Mouse (Mus musculus) limb, embryonic 11.5 days (tissue): Measurements from ENCODE around the gene Zfp619. TPM values are rescaled to one million over a fixed set of nuclear protein-coding genes. Genes with fewer than 3 reads are reported as not detected.
A peak's percentile ranks its signal among the peaks of the same experiment; 100 is the strongest.

Experiments
- ATAC-seq: fragments of 200-750 bp; cut with Nextera tagmentation; 2 replicates; pipeline ENCODE4 v1.8.0; 2017; ENCODE audit warnings: low read depth; ENCODE audit not compliant: insufficient number of reproducible peaks, low FRiP score, low TSS enrichment
- DNase-seq: peaks from one replicate; pipeline ENCODE4 v3.0.0-alpha.2; 2015; ENCODE audit warnings: low spot score
- H3K27ac ChIP-seq: fragments of 300-500 bp; sonication (generic); replicated peaks from 2 replicates; pipeline ENCODE4 v1.5.1; 2014; ENCODE audit warnings: low read depth, mild to moderate bottlenecking, low read length
- H3K27me3 ChIP-seq: fragments of 300-500 bp; sonication (generic); 2 replicates; pipeline ENCODE4 v1.6.1; 2014; ENCODE audit warnings: mild to moderate bottlenecking, low read length, mixed read lengths; ENCODE audit not compliant: control insufficient read depth, insufficient read depth
- H3K36me3 ChIP-seq: fragments of 300-500 bp; sonication (generic); 2 replicates; pipeline ENCODE4 v1.6.1; 2014; ENCODE audit warnings: mild to moderate bottlenecking, low read length, moderate library complexity, mixed read lengths; ENCODE audit not compliant: control insufficient read depth, insufficient read depth
- H3K4me1 ChIP-seq: fragments of 300-500 bp; sonication (generic); 2 replicates; pipeline ENCODE4 v1.6.1; 2014; ENCODE audit warnings: low read length, mixed read lengths; ENCODE audit not compliant: control insufficient read depth, insufficient read depth
- H3K4me2 ChIP-seq: fragments of 300-500 bp; sonication (generic); 2 replicates; pipeline ENCODE4 v1.6.1; 2014; ENCODE audit warnings: low read depth, mild to moderate bottlenecking, moderate library complexity; ENCODE audit not compliant: severe bottlenecking
- H3K4me3 ChIP-seq: fragments of 300-500 bp; sonication (generic); 2 replicates; pipeline ENCODE4 v1.5.1; 2014; ENCODE audit warnings: low read depth, low read length
- H3K9ac ChIP-seq: fragments of 300-500 bp; sonication (generic); 2 replicates; pipeline ENCODE4 v1.6.1; 2014; ENCODE audit warnings: mild to moderate bottlenecking, low read length
- H3K9me3 ChIP-seq: fragments of 300-500 bp; sonication (generic); 2 replicates; pipeline ENCODE4 v1.6.1; 2016; ENCODE audit warnings: low read length; ENCODE audit not compliant: control insufficient read depth
- WGBS: fragments of 180-500 bp; shearing (Covaris S2); extraction: QIAGEN DNeasy Blood & Tissue Kit; methylation state at CpG from one replicate; pipeline ENCODE4 v1.1.7; 2014; 5-methylcytosine and 5-hydroxymethylcytosine counted together
- polyA plus RNA-seq: library from polyadenylated mRNA; unstranded; fragments of >200 nt; fragmentation: Nextera tagmentation; extraction: Ambion mirVana; gene quantifications from 2 replicates; pipeline ENCODE4 v1.2.1, GENCODE M21; 2014

Zfp619 gene
- polyA plus RNA-seq, 1 experiment from 2014 or later: 2.9 TPM

GRCm38 (mm10) chr7:39523703-39524424, 6.3 kb downstream of the Zfp619 start:
- no peaks in the 10 kb centered on the region for H3K36me3 ChIP-seq
- ATAC-seq: no peak
- H3K4me2 ChIP-seq: no peak overlapping the region
- 87% methylated on average over 1 of the region's 1 CpGs for WGBS
- DNase-seq: no peak
- no peak overlapping the region for H3K4me3 ChIP-seq
- H3K9ac ChIP-seq: no peak overlapping the region
- H3K27me3 ChIP-seq: no peaks in the 10 kb centered on the region
- no peaks in the 10 kb centered on the region for H3K4me1 ChIP-seq
- H3K9me3 ChIP-seq: no peaks in the 10 kb centered on the region
- no peak overlapping the region for H3K27ac ChIP-seq

- Histone ChIP-seq H3K9me3 (no peaks in the 10 kb centered on the region), H3K9ac (no peak overlapping the region), H3K27me3 (no peaks in the 10 kb centered on the region), H3K27ac (no peak overlapping the region), H3K36me3 (no peaks in the 10 kb centered on the region), H3K4me1 (no peaks in the 10 kb centered on the region), H3K4me2 (no peak overlapping the region), H3K4me3 (no peak overlapping the region)
- 88% methylated on average over 1 of the region's 1 CpGs for WGBS
- ATAC-seq (no peak), DNase-seq (no peak)
These were observed 25.6 kb downstream of the Zfp619 start for GRCm38 (mm10) chr7:39543151-39543550.

GRCm38 (mm10) chr7:39544242-39545111, 26.9 kb downstream of the Zfp619 start:
- Histone ChIP-seq H3K4me1 (no peaks in the 10 kb centered on the region), H3K4me2 (peak overlapping the region; percentile 71), H3K9me3 (no peaks in the 10 kb centered on the region), H3K9ac (peak overlapping the region; percentile 83), H3K27ac (peak overlapping the region; percentile 83), H3K36me3 (no peaks in the 10 kb centered on the region), H3K27me3 (no peaks in the 10 kb centered on the region), H3K4me3 (peak overlapping the region; percentile 59)
- ATAC-seq: peak; percentile 92
- 2% methylated on average over 43 of the region's 43 CpGs for WGBS
- DNase-seq: peak; percentile 87

- no peaks in the 10 kb centered on the region for H3K36me3 ChIP-seq
- H3K4me2 ChIP-seq: peak overlapping the region; percentile 71
- H3K4me3 ChIP-seq: peak overlapping the region; percentile 59
- ATAC-seq (peak; percentile 2; the same call in 1 of the 2 replicates), DNase-seq (no peak)
- no peaks in the 10 kb centered on the region for H3K4me1 ChIP-seq
- H3K27ac ChIP-seq: no peak overlapping the region
- no peaks in the 10 kb centered on the region for H3K9me3 ChIP-seq
- no peaks in the 10 kb centered on the region for H3K27me3 ChIP-seq
- 58% methylated on average over 10 of the region's 10 CpGs for WGBS
- peak overlapping the region; percentile 83 for H3K9ac ChIP-seq
These were observed 27.6 kb downstream of the Zfp619 start for GRCm38 (mm10) chr7:39545134-39545533.

- H3K4me3 ChIP-seq: no peak overlapping the region
- H3K9me3 ChIP-seq: no peaks in the 10 kb centered on the region
- no peak overlapping the region for H3K27ac ChIP-seq
- H3K4me1 ChIP-seq: no peaks in the 10 kb centered on the region
- no peak overlapping the region for H3K4me2 ChIP-seq
- H3K27me3 ChIP-seq: no peaks in the 10 kb centered on the region
- no peaks in the 10 kb centered on the region for H3K36me3 ChIP-seq
- no peak overlapping the region for H3K9ac ChIP-seq
- DNase-seq (no peak), ATAC-seq (no peak)
- whole genome bisulfite sequencing: 94% methylated on average over 2 of the region's 2 CpGs
These were observed 31.8 kb downstream of the Zfp619 start for GRCm38 (mm10) chr7:39549336-39549735.

- DNase-seq (peak; percentile 92), ATAC-seq (peak; percentile 100)
- H3K27me3 ChIP-seq: no peaks in the 10 kb centered on the region
- peak overlapping the region; percentile 82 for H3K27ac ChIP-seq
- H3K9me3 ChIP-seq: no peaks in the 10 kb centered on the region
- H3K4me1 ChIP-seq: no peaks in the 10 kb centered on the region
- H3K36me3 ChIP-seq: no peaks in the 10 kb centered on the region; the same call in 1 of the 2 replicates
- H3K4me2 ChIP-seq: peak overlapping the region; percentile 37
- peak overlapping the region; percentile 78 for H3K9ac ChIP-seq
- WGBS: 3% methylated on average over 52 of the region's 52 CpGs
- peak overlapping the region; percentile 60 for H3K4me3 ChIP-seq
These were observed 34.7 kb downstream of the Zfp619 start for GRCm38 (mm10) chr7:39551976-39552891.

- DNase-seq: no peak
- no peaks in the 10 kb centered on the region; the same call in 1 of the 2 replicates for H3K36me3 ChIP-seq
- ATAC-seq: no peak
- 17% methylated on average over 5 of the region's 5 CpGs for WGBS
- H3K27me3 ChIP-seq: no peaks in the 10 kb centered on the region
- no peak overlapping the region for H3K27ac ChIP-seq
- H3K4me3 ChIP-seq: peak overlapping the region; percentile 60
- no peaks in the 10 kb centered on the region for H3K4me1 ChIP-seq
- H3K4me2 ChIP-seq: peak overlapping the region; percentile 37
- H3K9me3 ChIP-seq: no peaks in the 10 kb centered on the region
- H3K9ac ChIP-seq: no peak overlapping the region; the same call in 1 of the 2 replicates
These were observed 35.4 kb downstream of the Zfp619 start for GRCm38 (mm10) chr7:39552993-39553392.

- ATAC-seq (no peak), DNase-seq (no peak)
- no peaks in the 10 kb centered on the region for H3K27me3 ChIP-seq
- H3K4me2 ChIP-seq: no peak overlapping the region
- H3K9ac ChIP-seq: no peak overlapping the region
- no peaks in the 10 kb centered on the region for H3K4me1 ChIP-seq
- H3K36me3 ChIP-seq: no peaks in the 10 kb centered on the region; the same call in 1 of the 2 replicates
- 88% methylated on average over 4 of the region's 4 CpGs for WGBS
- no peak overlapping the region for H3K27ac ChIP-seq
- H3K9me3 ChIP-seq: no peaks in the 10 kb centered on the region
- H3K4me3 ChIP-seq: no peak overlapping the region
These were observed 36.3 kb downstream of the Zfp619 start for GRCm38 (mm10) chr7:39553871-39554270.
